Mouse (Mus musculus) megakaryocyte, adult 5-6 weeks (primary cell): ENCODE measurements around the gene Cat. TPM values are rescaled to one million over a fixed set of nuclear protein-coding genes. Genes with fewer than 3 reads are reported as not detected.
A peak's percentile ranks its signal among the peaks of the same experiment; 100 is the strongest.

Source experiments
- ATAC-seq: 2 replicates; pipeline ENCODE4 v1.8.0; 2016; ENCODE audit warnings: mild to moderate bottlenecking, inconsistent platforms; ENCODE audit not compliant: poor library complexity, severe bottlenecking
- total RNA-seq, 2 experiments: library from RNA; stranded (forward) in 1 of 2; stranded (reverse) in 1 of 2; fragments of 153-499, 151-499 nt in 1 of 2; fragments of 221-1000, 200-1000 nt in 1 of 2; gene quantifications; 2 replicates each; pipeline versions ENCODE4 v1.2.3 to v1.2.4; 2015 to 2017

The Cat gene
- total RNA-seq (2015) (114 and 125 TPM in 2 replicates), total RNA-seq (2017) (42.0 and 45.3 TPM in 2 replicates)

DNA sequence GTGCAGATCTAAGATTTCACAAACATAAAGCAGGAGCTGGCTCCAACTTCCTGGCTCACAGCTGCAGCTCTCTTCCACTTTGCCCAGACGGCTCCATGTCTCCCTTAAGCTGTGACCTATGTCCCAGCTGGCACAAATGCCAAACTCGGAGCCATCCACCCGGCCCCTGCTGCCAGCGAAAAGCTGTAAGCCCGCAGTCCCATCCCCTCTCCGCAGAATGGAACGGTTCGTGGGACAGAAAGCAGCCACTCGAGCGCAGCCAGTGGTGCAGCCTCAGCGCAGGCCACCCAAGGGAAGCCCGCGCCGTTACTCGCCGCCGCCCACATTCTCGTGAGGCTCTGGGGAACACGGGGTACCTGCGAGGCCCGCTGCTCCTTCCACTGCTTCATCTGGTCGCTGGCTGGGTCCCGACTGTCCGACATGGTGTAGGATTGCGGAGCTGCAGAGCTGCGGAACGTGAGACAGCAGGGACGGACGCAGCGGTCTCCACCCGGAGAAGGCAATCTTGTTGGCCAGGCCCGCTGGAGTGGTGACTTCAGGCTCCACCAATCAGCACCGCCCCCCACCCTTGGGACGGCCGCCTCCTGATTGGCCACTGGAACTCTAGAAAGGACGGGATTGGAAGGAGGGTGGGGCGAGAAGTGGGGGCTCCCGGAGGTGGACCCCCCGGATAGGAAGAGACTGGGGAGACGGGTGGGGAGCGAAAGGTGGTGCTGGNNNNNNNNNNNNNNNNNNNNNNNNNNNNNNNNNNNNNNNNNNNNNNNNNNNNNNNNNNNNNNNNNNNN is at the start of gene Cat:
Gene Cat, minus strand, starts transcription at position 544 of the 785 bp plus-strand sequence.
- peak; percentile 90 for ATAC-seq

DNA sequence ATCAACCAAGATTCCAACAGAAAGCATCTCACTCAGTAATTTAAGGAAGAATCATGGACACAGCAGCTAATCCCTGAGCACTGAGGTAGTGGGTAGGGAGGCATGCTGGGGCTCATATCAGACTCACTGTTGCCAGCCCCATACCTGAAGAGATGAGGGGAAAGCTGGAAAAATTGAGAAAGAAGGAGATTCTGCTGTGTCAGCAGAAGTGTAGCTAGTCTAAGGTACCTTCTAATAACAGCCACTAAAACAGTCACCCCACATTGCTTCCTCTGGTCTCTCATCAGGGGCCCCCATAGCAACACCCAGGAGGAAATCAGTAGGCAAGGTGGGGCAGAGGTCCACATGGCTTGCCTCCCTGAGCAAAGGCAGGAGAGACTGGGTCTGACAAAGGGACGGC is 40.6 kb upstream of the Cat start:
- no peak for ATAC-seq

DNA sequence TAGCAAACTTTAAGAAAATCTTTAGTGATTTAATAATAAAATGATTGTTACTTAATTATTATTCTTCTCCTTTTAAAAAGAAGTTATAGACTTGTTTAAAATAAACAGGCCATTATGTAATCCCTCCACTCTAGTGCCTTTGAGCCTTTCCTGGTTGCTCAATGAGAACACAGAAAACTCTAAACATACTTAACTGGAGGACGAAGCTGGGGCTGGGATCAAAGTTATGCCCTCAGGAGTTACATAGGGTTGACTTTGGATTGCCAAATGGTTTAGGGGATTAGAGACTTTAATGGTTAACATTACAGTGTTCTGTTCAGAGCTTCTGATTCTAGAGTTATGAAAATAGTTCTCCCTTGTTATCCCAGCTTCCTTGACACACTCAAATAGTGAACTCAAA is 31.5 kb upstream of the Cat start:
- ATAC-seq = no peak

DNA sequence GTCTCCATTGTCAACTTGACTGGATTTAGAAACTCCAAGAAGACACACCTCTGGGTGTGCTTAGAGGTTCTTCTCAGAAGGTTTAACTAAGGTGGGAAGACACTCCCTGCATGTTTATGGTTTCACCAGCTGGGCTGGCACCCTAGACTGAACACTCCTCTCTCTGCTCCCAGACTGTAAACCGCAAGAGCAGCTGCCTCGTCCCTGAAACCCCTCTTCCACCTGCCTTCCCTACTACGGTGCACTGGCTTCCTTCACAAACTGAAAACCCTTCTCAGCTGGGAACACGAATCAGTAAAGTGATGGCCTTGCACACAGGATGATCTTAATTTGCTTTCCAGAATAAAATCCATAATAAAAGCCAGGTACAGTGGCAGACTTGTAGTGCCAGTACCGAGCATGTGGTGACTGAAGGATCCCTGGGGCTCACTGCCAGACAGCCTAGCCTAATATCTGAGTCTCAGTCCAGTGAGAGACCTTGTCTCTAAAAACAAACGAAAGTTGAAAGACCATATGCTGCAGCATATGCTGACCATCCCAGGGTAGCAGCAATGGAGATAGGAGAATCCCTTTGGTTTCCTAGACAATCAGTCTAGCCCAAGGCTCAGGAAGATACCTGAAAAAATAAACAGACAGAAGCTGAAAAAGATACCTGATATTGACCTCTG is 30.7 kb upstream of the Cat start:
- no peak for ATAC-seq

DNA sequence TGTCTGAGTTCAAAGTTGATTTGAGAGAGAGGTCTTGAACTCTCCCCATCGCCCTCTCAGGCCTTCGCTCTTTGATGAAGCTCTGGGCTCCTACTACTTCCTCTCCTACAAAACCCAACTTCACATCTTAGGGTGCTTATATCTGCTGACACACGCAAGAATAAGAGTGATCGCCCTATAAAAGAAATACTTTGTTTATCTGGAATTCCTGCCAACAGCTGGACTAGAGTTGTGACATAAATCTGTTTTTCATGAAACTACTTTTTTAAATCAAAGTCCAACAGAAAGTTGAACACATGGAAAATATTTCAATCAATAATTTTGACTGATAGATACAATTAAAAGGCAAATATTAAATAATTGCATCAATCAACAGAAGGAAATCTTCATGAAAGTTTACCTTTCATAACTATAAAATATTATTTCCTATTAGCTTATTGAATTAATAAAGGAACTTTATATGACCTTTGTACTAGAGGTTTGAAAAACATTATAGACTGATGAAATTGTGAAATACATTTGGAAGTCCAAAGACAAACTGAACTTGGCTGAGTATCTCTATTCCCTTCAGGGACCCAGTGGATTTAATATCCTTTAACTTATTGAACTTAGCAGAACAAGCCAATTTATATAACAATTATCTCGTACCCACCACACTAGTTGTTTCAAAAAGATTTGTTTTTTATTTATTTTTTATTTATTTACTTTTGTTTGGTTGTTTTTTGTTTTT is 27.3 kb upstream of the Cat start:
- ATAC-seq = no peak

DNA sequence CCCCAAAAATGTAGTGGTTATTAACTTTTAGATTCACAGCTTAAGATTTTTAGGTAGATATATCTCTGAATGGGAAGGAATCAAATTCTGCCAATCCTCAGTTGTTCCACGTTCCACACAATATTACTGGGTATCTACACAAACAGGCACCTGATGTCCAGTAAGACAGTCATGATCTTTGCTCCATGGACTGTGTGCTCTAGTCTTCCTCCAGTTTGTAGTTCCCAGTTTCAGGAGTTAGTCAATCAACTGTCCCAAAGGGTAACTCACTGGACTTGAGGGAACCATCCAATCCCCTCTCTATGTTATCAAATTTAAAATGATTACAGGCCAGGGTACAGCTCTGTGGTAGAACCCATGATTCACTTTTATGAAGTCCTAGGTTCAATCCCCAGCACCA is 26.7 kb upstream of the Cat start:
- no peak for ATAC-seq

DNA sequence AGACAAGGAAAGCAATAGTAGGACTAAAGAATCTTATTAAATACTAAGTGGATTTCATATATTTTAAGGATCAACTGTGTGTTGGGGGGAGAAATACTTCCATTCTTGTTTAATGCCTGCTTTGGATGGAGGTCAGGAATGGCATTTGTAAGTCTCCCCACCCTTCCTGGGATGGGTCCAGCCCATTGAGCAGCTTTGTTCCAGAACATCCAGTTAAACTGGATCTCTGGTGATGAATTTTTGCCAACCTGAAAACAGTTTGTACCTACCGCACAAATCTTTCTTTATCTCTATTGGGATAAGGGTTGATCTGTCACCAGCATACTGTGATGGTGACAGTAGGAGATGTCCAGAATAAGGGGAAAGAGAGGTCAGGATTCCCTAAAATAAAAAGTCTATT is 26.1 kb upstream of the Cat start:
- ATAC-seq = no peak

DNA sequence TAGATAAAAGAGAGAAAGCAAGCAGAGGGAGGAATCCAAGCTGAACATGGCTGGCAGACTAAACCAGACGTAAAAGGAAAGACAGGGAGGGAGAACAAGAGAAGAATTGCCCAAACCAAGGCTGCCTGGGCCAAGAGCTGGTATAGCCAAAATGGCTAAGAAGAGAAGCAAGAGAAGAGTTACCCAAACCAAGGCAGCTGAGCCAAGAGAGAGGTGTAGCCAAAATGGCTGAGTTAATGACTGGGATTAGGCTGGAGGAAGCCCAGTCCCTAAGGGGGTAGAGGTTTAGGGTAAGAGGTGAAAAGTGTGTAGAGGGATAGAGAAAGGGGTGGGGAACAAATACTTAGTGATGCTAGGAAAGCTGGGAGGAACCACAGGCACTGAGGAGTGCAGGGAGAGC is 22.7 kb upstream of the Cat start:
- no peak for ATAC-seq

DNA sequence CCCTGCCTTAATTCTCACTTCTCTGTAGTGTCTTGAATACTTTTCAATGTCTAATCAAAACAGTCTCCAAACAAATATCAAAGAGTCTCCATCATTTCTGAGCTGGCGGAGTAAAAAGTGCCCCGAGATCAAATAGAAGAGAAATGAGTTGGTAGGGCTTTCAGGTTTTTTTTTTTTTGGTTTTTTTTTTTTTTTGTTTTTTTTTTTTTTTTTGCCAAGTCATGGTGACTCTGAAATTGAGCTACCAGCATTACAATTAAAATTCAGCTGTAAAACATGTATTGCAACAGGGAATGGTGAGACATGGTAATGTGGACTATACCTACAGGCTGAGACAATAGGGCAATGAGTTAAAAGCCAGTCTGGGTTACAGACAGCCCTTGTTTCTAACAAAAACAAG is 21.0 kb upstream of the Cat start:
- no peak for ATAC-seq

DNA sequence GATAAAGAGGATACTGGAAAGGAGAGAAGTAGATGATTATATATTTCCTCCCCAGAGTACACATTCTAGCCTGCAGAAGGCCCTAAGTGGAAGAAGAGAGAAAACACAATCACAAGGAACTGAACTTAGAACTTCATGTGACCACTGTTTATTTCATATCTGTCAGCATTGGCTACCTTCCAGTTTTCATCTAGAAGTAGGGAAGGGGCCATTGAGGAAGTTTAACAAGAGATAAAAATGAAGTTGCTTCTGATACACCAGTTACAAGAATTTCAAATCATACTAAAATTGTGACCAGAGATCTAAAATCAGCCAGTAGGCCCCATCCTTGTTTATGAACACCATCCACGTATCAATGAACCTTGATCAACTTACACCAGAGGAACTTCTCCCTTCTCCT is 19.5 kb upstream of the Cat start:
- no peak for ATAC-seq

DNA sequence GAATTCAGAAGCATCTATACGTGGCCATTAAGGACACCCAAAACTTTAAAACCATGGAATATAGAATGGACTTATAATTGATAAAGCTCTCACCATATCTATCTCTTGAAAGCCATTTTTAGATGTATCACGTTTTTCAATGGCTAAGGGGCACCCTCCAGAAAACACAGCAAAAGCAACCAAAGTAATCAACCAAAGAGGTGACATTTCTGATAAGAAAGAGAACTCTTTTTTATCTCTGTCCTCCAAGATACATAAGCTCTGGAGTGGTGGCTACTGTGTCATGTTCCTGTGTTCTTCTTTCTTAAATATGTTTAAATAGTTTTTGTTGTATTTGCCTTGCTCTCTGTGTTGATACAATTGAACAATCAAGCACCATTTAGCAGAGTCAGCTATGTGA is 15.8 kb upstream of the Cat start:
- ATAC-seq = no peak

DNA sequence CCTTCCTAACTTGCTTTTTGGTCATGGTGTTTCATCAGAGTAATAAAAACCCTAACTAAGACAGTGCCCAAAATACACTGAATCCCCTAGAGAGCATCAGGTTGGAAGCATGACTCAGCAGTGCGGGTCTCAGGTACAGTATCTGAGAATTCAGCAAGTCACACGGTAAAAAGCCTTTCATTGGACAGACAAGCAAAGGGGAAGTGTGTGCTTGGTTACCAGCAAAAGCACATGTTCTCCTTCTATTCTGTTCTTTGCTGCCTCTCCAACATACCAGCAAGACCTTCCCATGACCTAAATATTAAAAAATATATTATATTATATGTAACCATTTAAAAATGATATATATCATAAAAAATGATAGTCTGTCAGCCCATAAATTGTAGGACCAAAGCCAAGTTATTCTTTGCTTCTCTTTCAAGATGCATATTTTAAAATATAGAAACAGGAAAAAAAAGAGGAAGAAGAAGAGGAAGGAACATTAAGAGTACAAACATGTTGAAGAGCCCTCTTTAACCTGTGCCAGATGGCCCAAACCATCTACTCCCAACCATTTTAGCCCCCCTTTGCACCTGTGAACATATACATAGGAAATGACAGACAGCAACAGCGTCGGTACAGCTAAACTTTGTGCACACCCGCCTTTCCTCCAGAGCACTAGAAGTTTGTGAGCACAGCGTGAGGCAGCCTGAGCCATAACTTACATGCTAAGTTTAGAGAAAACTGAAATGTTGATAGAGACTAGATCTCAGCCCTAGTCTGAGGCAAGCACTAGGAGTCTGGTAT is 10.9 kb upstream of the Cat start:
- ATAC-seq = peak; percentile 67

DNA sequence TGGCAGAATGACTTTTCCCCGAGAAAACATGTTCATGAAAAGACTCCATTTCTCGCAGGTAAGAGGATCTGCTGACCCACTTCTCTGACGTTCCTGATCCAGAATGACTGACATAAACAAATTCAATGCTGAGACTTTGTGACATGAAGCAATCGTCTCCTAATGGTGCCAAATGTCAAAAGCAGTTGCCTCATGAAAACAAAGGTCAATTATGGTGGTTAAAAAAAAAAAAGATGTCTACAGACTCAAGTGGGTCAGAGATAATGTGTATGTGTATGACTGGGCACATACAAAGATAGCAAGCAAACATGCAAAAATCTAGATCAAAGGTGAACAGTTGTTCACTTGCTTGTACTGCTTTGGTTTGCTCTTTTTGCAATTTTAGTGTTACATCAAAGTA is 8.9 kb upstream of the Cat start:
- no peak for ATAC-seq

DNA sequence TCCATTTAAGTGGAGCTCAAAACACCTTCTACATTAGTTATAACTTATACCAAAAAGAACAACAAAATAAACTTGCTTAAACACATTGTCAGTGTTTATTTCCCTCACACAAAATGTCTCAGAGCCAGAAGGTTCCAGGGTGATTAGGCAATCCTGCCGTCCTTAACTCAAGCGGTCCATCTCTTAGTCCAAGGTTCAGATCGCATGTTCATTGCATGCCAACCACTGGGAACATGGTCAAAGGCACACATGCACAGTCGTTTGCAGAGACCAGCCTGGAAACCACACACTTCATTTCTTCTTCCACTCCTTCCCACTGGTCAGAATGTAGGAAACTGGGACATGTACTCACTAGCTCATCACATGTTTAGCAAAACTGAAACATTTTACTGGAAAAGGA is 7.6 kb upstream of the Cat start:
- no peak for ATAC-seq

DNA sequence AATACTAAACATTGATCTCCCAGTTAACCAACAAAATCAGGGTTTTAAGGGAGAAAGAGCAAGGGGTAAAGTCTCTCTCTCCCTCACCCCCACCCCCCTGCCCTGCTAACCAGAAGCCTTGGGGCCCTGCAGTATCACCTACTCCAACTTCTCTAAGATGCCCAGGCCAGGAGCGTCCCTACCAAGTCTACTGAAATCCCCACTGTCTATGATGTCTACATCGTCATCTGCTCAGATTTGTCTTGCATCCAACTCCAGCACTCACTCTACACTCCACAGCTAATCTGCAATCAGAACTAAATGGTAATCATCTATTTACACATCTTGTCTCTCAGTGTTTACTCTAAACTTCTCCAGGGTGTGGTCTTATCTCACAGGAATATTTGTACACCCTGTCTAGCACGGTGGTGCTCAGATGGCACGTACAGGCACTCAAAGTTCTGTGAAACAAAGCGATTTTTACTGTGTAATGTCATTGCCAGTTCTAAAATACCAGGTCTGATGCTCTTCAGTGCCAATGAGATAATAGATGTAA is 907 bp downstream of the Cat start:
- no peak for ATAC-seq

DNA sequence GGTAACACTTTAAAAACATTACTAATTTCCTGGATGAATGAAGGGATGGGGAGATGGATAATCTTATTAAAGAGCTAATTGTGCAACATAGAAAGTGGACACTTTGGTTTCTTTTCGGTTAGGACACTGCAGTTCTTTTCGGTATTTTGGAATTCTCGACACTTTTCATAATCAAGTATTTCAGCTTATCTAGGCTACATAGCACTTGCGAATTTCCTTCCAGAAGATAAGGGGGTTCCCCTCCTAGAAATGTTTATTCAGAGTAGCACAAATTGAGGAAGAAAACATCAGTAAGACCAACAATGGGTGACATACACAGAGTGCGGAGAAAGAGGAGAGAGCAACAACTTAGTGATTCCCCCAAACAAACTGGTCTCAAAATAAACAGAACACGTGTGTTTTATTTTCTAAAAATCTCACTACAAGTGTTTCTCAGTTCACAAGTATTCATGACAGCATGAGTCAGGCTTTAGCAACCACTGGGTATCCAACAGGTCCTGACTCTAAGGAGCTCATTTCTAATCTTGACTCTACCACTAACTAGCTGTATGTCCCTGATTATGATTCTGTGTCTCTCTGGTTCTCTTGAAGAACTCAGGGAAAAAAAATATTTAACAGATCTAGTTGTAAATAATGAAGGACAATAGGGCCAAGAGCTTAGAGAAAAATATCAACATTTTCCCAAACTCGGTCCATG is 1.5 kb downstream of the Cat start:
- ATAC-seq = no peak

DNA sequence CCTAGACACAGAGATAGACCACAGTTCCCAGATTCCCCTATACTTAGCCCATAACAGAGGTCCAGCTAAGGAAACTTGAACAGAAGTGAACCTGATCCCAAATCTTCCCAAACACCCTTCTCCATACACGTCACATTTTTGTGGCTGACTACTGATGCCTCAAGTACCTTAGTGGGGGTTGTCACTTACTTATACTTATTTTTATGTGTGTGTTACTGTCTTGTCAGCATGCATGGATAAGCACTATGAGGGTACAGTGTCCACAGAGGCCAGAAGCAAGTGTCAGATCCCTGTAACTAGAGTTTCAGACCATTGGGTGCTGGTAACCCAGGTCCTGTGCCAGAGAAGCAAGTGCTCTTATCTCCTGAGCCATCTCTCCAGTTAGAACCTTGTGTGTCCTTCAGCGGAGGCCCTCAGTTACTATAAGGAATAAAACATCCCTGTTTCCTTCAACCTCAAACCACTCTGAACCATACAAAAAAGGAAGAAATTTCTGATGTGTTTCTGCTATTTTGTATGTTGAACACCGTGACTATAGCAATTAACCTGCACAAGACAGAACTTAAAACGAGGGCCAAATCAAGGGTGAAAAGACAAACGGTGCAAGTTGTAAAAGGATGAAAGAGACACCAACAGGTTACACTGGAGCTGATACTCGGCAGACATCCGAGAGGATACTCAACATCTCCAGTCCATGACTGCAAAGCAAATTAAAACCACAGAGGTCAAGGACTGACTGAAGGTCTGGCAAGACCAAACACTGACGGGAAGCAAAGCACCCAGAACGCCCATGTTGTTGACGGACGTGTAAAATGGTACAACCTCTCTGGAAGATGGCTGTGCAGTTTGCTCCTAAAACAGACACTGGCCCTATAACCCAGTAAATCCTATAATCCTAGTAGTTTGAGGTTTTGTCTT is 3.4 kb downstream of the Cat start:
- no peak for ATAC-seq

DNA sequence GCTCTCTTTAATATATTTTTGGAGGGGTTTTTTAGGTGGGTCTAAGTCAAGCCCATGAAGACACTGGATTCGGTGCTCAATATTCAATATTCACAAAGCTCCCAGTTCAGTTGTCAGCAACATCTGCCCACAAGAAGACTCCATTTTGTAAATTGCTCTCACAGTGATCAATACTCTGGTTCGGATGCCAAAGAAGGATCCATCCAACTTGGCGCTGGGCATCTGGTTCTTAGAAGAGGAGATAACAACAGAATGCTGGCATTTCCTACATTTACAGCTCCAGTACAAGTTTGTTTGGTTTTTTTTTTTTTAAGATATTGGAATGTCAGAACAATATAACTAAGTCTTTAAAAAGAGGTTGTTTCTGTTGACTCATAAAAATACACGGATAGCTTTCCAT is 4.1 kb downstream of the Cat start:
- ATAC-seq = no peak

DNA sequence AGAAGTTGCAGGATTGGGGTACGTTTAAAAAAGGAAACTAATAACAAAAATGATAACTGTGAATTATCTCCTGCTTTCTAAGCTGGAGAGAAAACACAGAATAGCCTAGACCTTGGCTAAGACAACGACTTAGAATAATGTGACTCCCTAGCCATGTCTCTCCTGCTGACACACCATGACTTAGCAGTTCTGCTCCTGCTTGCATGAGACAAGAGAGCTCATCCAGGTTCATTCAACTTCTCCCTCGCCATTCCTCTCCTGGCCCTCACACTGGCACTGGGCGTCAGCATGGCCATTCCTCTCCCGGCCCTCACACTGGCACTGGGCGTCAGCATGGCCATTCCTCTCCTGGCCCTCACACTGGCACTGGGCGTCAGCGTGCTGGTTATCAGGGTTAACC is 4.7 kb downstream of the Cat start:
- ATAC-seq = no peak
